In the genomic region with DNA sequence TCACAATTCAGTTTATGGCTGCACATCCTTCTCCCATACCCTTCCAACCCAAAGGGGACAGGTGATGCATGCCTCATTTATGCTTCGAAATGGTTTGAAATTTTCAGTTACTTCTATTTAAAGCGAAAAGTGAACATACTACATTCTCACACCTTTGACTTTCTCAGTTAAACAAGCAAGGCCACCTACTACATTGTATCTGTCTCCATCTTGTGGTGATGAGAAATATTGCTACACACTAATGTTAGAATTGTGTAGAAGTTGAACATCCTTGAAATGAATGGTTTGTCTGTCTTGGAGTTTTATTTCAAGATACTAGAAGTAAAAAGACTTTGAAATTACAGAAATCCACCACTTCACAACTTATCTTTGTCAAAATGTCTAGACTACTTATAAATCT, we compare ENCODE assay signal across 8 mouse cellular contexts.
DNase-seq lines count a peak whose midpoint lies in the region; ATAC-seq and TF ChIP-seq lines count a peak whose summit lies in the region.

No protein-coding gene starts in this region.

- ATAC-seq in hindbrain, embryonic 11.5 days (ENCODE audit: low FRiP score) = peak; percentile 31; the same call in 1 of the 2 replicates
- ATAC-seq in limb, embryonic 14.5 days (ENCODE audit: low FRiP score, low read depth) = 0 out of 2 replicates have a peak, but pooled peaks have one; percentile 37
- no peak for ATAC-seq in heart, embryonic 11.5 days (replicated peaks; ENCODE audit: insufficient number of reproducible peaks, low FRiP score, low TSS enrichment)

- no peaks in the 10 kb centered on the region for H3K9me3 ChIP-seq in hindbrain, embryonic 11.5 days (ENCODE audit: control insufficient read depth, low read length)
- no peaks in the 10 kb centered on the region for H3K9me3 ChIP-seq in hindbrain, embryonic 10.5 days
- H3K9me3 ChIP-seq in CH12.LX (replicated peaks; ENCODE audit: low read length) = no peaks in the 10 kb centered on the region
- H3K9me3 ChIP-seq in limb, embryonic 14.5 days (ENCODE audit: control insufficient read depth, low read length) = no peaks in the 10 kb centered on the region
- H3K9me3 ChIP-seq in heart, embryonic 11.5 days (replicated peaks; ENCODE audit: control insufficient read depth, low read length) = no peaks in the 10 kb centered on the region

- TF ChIP-seq CTCF in CH12.LX (conservative IDR thresholded peaks at IDR 0.05 in 1 of 2, IDR thresholded peaks at IDR 0.05 in 1 of 2; ENCODE audit: low read depth in 2 of 2, low read length in 2 of 2) = peak; percentile 40 to 62
- 0 out of 2 replicates have a peak, but pooled peaks have one; percentile 27 for TF ChIP-seq CTCF in brain, embryonic 14.5 days (IDR thresholded peaks at IDR 0.05; ENCODE audit: borderline replicate concordance, extremely low read depth, insufficient read depth, insufficient read length)

- no peak for TF ChIP-seq EP300 in CH12.LX (IDR thresholded peaks at IDR 0.05; ENCODE audit: low read length)

- no peak overlapping the region for H3K4me2 ChIP-seq in hindbrain, embryonic 11.5 days (replicated peaks; ENCODE audit: low read depth, low read length)
- H3K4me2 ChIP-seq in CH12.LX (ENCODE audit: insufficient read depth, low read depth, poor library complexity, severe bottlenecking) = no peak overlapping the region
- H3K4me2 ChIP-seq in limb, embryonic 14.5 days (replicated peaks; ENCODE audit: low read depth, low read length, severe bottlenecking) = no peak overlapping the region
- no peak overlapping the region for H3K4me2 ChIP-seq in heart, embryonic 11.5 days

- no peak for TF ChIP-seq POLR2A in CH12.LX (IDR thresholded peaks at IDR 0.05; ENCODE audit: low read depth, low read length)
- no peak for TF ChIP-seq POLR2A in brain, embryonic 14.5 days (IDR thresholded peaks at IDR 0.05; ENCODE audit: borderline replicate concordance, extremely low read depth, insufficient read depth, insufficient read length, poor library complexity, severe bottlenecking)
- TF ChIP-seq POLR2A in limb, embryonic 14.5 days (IDR thresholded peaks at IDR 0.05; ENCODE audit: borderline replicate concordance, extremely low read depth, insufficient read depth, insufficient read length) = no peak

- no peak overlapping the region for H3K27ac ChIP-seq in hindbrain, embryonic 11.5 days (ENCODE audit: low read depth, low read length)
- no peak overlapping the region for H3K27ac ChIP-seq in hindbrain, embryonic 10.5 days
- H3K27ac ChIP-seq in CH12.LX (ENCODE audit: insufficient read depth, low read depth) = no peak overlapping the region
- H3K27ac ChIP-seq in limb, embryonic 14.5 days (replicated peaks; ENCODE audit: low read depth, low read length) = no peak overlapping the region
- no peak overlapping the region for H3K27ac ChIP-seq in heart, embryonic 11.5 days (ENCODE audit: low read depth, low read length)

- WGBS in hindbrain, embryonic 11.5 days = 69% methylated on average over 2 of the region's 2 CpGs
- 72% methylated on average over 2 of the region's 2 CpGs for WGBS in hindbrain, embryonic 10.5 days
- 74% methylated on average over 2 of the region's 2 CpGs for WGBS in limb, embryonic 14.5 days
- WGBS in heart, embryonic 11.5 days (ENCODE audit: insufficient replicate concordance) = 65% methylated on average over 2 of the region's 2 CpGs

- peak; percentile 74 for TF ChIP-seq RAD21 in CH12.LX (IDR thresholded peaks at IDR 0.05; ENCODE audit: low read depth, low read length)

- H3K9ac ChIP-seq in hindbrain, embryonic 11.5 days (ENCODE audit: low read depth, low read length) = no peak overlapping the region
- no peak overlapping the region for H3K9ac ChIP-seq in CH12.LX (ENCODE audit: insufficient read depth, low read depth)
- no peak overlapping the region for H3K9ac ChIP-seq in limb, embryonic 14.5 days (ENCODE audit: low read depth, low read length, severe bottlenecking)
- H3K9ac ChIP-seq in heart, embryonic 11.5 days (ENCODE audit: low read depth, low read length) = no peak overlapping the region

- H3K27me3 ChIP-seq in hindbrain, embryonic 11.5 days (ENCODE audit: control insufficient read depth, insufficient read depth, low read length) = no peaks in the 10 kb centered on the region
- no peaks in the 10 kb centered on the region for H3K27me3 ChIP-seq in hindbrain, embryonic 10.5 days (ENCODE audit: insufficient read depth, poor library complexity, severe bottlenecking)
- no peaks in the 10 kb centered on the region for H3K27me3 ChIP-seq in CH12.LX (replicated peaks)
- H3K27me3 ChIP-seq in limb, embryonic 14.5 days (ENCODE audit: control insufficient read depth, insufficient read depth, low read length) = no peaks in the 10 kb centered on the region
- no peaks in the 10 kb centered on the region for H3K27me3 ChIP-seq in heart, embryonic 11.5 days (ENCODE audit: control insufficient read depth, insufficient read depth, low read length)

- in situ Hi-C loops in CH12.LX (cut with MboI; ENCODE audit: low pct_ligation_motif_present, low pct_unique_long_range_greater_than_20kb, low sequenced_read_pairs) = no loop called here

- dilution Hi-C loops in CH12.LX (cut with MboI; ENCODE audit: extremely low pct_ligation_motif_present, extremely low pct_unique_long_range_greater_than_20kb, low sequenced_read_pairs) = no loop called here

- no peaks in the 10 kb centered on the region for H3K36me3 ChIP-seq in hindbrain, embryonic 11.5 days (ENCODE audit: control insufficient read depth, insufficient read depth, low read length)
- H3K36me3 ChIP-seq in hindbrain, embryonic 10.5 days = no peaks in the 10 kb centered on the region
- no peaks in the 10 kb centered on the region for H3K36me3 ChIP-seq in CH12.LX (replicated peaks in 1 of 2; ENCODE audit: control insufficient read depth in 1 of 2, insufficient read depth in 1 of 2, low read length in 1 of 2)
- no peaks in the 10 kb centered on the region for H3K36me3 ChIP-seq in limb, embryonic 14.5 days (ENCODE audit: control insufficient read depth, insufficient read depth, low read length)
- no peaks in the 10 kb centered on the region for H3K36me3 ChIP-seq in heart, embryonic 11.5 days (ENCODE audit: control insufficient read depth, insufficient read depth, low read length)

- no peak overlapping the region for H3K4me3 ChIP-seq in hindbrain, embryonic 11.5 days (ENCODE audit: low read depth, low read length)
- H3K4me3 ChIP-seq in hindbrain, embryonic 10.5 days = no peak overlapping the region
- no peak overlapping the region for H3K4me3 ChIP-seq in CH12.LX (replicated peaks in 1 of 3; ENCODE audit: low read depth in 2 of 3, low read length in 2 of 3, poor library complexity in 1 of 3)
- H3K4me3 ChIP-seq in limb, embryonic 14.5 days (replicated peaks; ENCODE audit: low read length) = no peak overlapping the region
- H3K4me3 ChIP-seq in heart, embryonic 11.5 days (ENCODE audit: low read depth, low read length) = no peak overlapping the region

- H3K4me1 ChIP-seq in hindbrain, embryonic 11.5 days (replicated peaks; ENCODE audit: control insufficient read depth, insufficient read depth, low read length) = no peaks in the 10 kb centered on the region
- H3K4me1 ChIP-seq in hindbrain, embryonic 10.5 days (replicated peaks) = no peaks in the 10 kb centered on the region
- H3K4me1 ChIP-seq in CH12.LX (ENCODE audit: control insufficient read depth in 1 of 2, insufficient read depth in 2 of 2) = peaks cover 0 to 13% of the 10 kb centered on the region in 2 experiments; a peak in 2 of 4 replicates
- H3K4me1 ChIP-seq in limb, embryonic 14.5 days (ENCODE audit: control insufficient read depth, insufficient read depth, low read length) = no peaks in the 10 kb centered on the region; the same call in 1 of the 2 replicates
- no peaks in the 10 kb centered on the region for H3K4me1 ChIP-seq in heart, embryonic 11.5 days (ENCODE audit: control insufficient read depth, insufficient read depth, low read length)

- no peaks in the 10 kb centered on the region for H3K79me2 ChIP-seq in CH12.LX (replicated peaks; ENCODE audit: control insufficient read depth, extremely low read depth, insufficient read depth, poor library complexity, severe bottlenecking)

- DNase-seq in hindbrain, embryonic 11.5 days (ENCODE audit: low spot score) = peak; percentile 37
- DNase-seq in hindbrain, embryonic 10.5 days (ENCODE audit: low spot score) = no peak
- peak; percentile 48 for DNase-seq in CH12.LX (ENCODE audit: extremely low read depth)
- peak; percentile 77 for DNase-seq in brain, embryonic 14.5 days (ENCODE audit: low read depth)
- DNase-seq in limb, embryonic 14.5 days (ENCODE audit: low spot score) = peak; percentile 71
- no peak for DNase-seq in urinary bladder, adult 18-20 months (ENCODE audit: low spot score in 2 of 2)
- DNase-seq in lung, postnatal 36 days = no peak

TF ChIP-seq in CH12.LX, 34 proteins besides CTCF, POLR2A, EP300 and RAD21:
- TF ChIP-seq SMC3 (IDR thresholded peaks at IDR 0.05; ENCODE audit: low read depth, low read length) (peak; percentile 53), GABPA (IDR thresholded peaks at IDR 0.05; ENCODE audit: insufficient replicate concordance, low read depth, low read length) (no peak)

Comparison
In these comparisons a context has a peak if more than half of its experiments do, and no peak if none do; other contexts are left out.
1. DNase-seq: peak in hindbrain, embryonic 11.5 days (single experiment), CH12.LX (single experiment), brain, embryonic 14.5 days (single experiment) and limb, embryonic 14.5 days (single experiment); none in hindbrain, embryonic 10.5 days (single experiment), urinary bladder, adult 18-20 months (0 of 2) and lung, postnatal 36 days (single experiment).